Mouse (Mus musculus): Measurements from ENCODE around the gene 4930579F01Rik.

GRCm38 (mm10) chr3:138142052-138142732, 51.4 kb downstream of the 4930579F01Rik start:
- no peak for TF ChIP-seq CTCF (IDR thresholded peaks at IDR 0.05)
- no peak for TF ChIP-seq EP300 (IDR thresholded peaks at IDR 0.05)

All from lung, postnatal 0 days (tissue).